Mouse (Mus musculus) megakaryocyte-erythroid progenitor cell, adult 5 weeks (primary cell): ENCODE measurements around the gene Obox5. TPM values are rescaled to one million over a fixed set of nuclear protein-coding genes. Genes with fewer than 3 reads are reported as not detected.

ENCODE experiments used
- polyA plus RNA-seq: library from polyadenylated mRNA; stranded (reverse); fragments of >175 nt; gene quantifications from 2 replicates; pipeline ENCODE4 v1.2.3, GENCODE M21; 2012

Obox5 gene
- not detected in 2 replicates for polyA plus RNA-seq

GRCm38 (mm10) chr7:15749831-15750230 is at the start of gene Obox5:
Gene Obox5 (plus strand): TSS chr7:15750131.

Other genes with a start within 250 kb of the Obox5 start
- not detected in 2 replicates for gene Obox3, start 110.2 kb upstream of the Obox5 start, polyA plus RNA-seq
- gene Obox6, start 89.5 kb downstream of the Obox5 start, polyA plus RNA-seq = not detected in 2 replicates
- not detected in 2 replicates for gene Crx, start 129.8 kb downstream of the Obox5 start, polyA plus RNA-seq
- gene Crxos, start 132.5 kb downstream of the Obox5 start, polyA plus RNA-seq = not detected in 2 replicates
- 460 and 532 TPM in 2 replicates for gene Selenow, start 172.3 kb downstream of the Obox5 start, polyA plus RNA-seq
- 809 and 1,046 TPM in 2 replicates for gene Nop53, start 195.9 kb downstream of the Obox5 start, polyA plus RNA-seq
- 0.68 and 0.86 TPM in 2 replicates for gene Ehd2, start 217.4 kb downstream of the Obox5 start, polyA plus RNA-seq